Mouse (Mus musculus) liver, embryonic 14.5 days (tissue): ENCODE results near the gene Sh2d5.

ENCODE experiments used
- CTCF ChIP-seq: IDR thresholded peaks from 2 replicates; pipeline ENCODE4 v1.5.1; 2016; ENCODE audit warnings: antibody characterized with exemption, low read depth, control low read depth
- EP300 ChIP-seq: IDR thresholded peaks from 2 replicates; pipeline ENCODE4 v1.6.1; 2016; ENCODE audit warnings: antibody characterized with exemption, low read depth

GRCm38 (mm10) chr4:138219331-138219730 is 30.9 kb upstream of the Sh2d5 start:
- TF ChIP-seq CTCF = no peak
- no peak for TF ChIP-seq EP300
